Mouse (Mus musculus) cortical plate, adult 2 months (tissue): ENCODE results near the gene Clec2l. TPM values are rescaled to one million over a fixed set of nuclear protein-coding genes. Genes with fewer than 3 reads are reported as not detected.
A peak's percentile ranks its signal among the peaks of the same experiment; 100 is the strongest.

Source experiments
- H3K27ac ChIP-seq: fragments of 200-500 bp; 2 replicates; pipeline ENCODE4 v1.5.1; 2012; ENCODE audit warnings: low read length, control low read depth, inconsistent platforms; ENCODE audit not compliant: insufficient read depth
- H3K4me1 ChIP-seq: fragments of 200-500 bp; 2 replicates; pipeline ENCODE4 v1.6.1; 2011; ENCODE audit warnings: low read length; ENCODE audit not compliant: control insufficient read depth, insufficient read depth
- H3K4me3 ChIP-seq: fragments of 200-500 bp; 2 replicates; pipeline ENCODE4 v1.5.1; 2011; ENCODE audit warnings: mild to moderate bottlenecking, low read length, control low read depth; ENCODE audit not compliant: insufficient read depth
- CTCF ChIP-seq: fragments of 200-500 bp; IDR thresholded peaks from 2 replicates; pipeline ENCODE4 v1.5.1; 2011; ENCODE audit warnings: mild to moderate bottlenecking, control low read depth, low read length; ENCODE audit not compliant: insufficient read depth; ENCODE audit errors: extremely low read depth
- POLR2A ChIP-seq: fragments of 200-500 bp; IDR thresholded peaks from 2 replicates; pipeline ENCODE4 v1.6.1; 2011; ENCODE audit warnings: mild to moderate bottlenecking, low read length, control low read depth; ENCODE audit not compliant: insufficient read depth; ENCODE audit errors: extremely low read depth
- polyA plus RNA-seq: library from polyadenylated mRNA; depleted of rRNA; stranded (reverse); fragments of >200 nt; gene quantifications from 2 replicates; pipeline ENCODE4 v1.2.3, GENCODE M21; 2012

Gene Clec2l
- polyA plus RNA-seq, 1 experiment, result 116 TPM

DNA sequence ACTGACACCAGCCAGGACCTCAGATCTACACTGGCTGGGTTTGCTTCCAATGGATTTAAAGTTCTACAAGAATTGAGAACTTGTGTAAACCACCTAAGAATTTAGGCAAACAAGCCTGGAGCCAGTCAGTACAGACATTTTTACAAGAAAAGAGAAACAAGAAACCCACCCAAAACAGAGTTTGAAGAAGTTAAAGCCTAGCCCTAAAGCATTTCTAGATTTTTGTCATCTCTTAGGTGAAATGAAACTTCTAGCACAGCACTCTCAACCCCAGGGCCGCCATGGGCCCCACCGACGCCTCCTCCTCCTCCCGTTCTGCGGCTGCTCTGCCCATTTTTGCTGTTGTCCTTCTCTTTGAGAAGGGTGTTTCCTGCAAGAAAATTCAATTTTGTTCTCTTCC lies 28.2 kb downstream of the Clec2l start:
- H3K27ac ChIP-seq, result no peak overlapping the region
- no peaks in the 10 kb centered on the region for H3K4me1 ChIP-seq
- TF ChIP-seq POLR2A, result no peak
- no peak overlapping the region for H3K4me3 ChIP-seq

- TF ChIP-seq POLR2A (no peak), CTCF (no peak)
- Histone ChIP-seq H3K27ac (no peak overlapping the region), H3K4me1 (0 out of 2 replicates have a peak, but pooled peaks cover 2% of the 10 kb centered on the region), H3K4me3 (no peak overlapping the region)
Measured at GRCm38 (mm10) chr6:38692556-38692955, 29.7 kb downstream of the Clec2l start.

- Histone ChIP-seq H3K4me1 (0 out of 2 replicates have a peak, but pooled peaks cover 2% of the 10 kb centered on the region), H3K27ac (no peak overlapping the region), H3K4me3 (no peak overlapping the region)
- TF ChIP-seq POLR2A (no peak), CTCF (peak; percentile 81)
Measured at GRCm38 (mm10) chr6:38695380-38696054, 32.6 kb downstream of the Clec2l start.

DNA sequence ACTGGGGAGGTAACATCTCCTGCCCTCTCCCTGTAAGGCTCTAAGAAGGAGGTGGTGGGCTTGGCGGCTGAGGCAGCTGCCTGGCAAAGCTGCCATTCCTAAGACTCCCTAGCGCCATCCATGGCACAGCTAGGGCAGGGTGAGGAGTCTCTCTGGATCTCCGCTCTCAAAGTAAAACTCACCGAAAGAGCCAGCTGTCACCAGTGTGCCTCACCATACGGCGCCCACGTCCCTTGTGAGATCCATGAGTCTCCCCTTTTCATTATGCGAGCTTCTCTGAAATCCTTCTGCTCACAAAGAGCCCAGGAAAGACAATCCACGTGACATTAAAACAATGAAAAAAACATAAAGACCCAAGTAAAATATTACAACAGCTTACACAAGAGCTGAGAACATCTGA lies 33.7 kb downstream of the Clec2l start:
- H3K4me1 ChIP-seq, result 0 out of 2 replicates have a peak, but pooled peaks cover 2% of the 10 kb centered on the region
- H3K27ac ChIP-seq, result no peak overlapping the region
- H3K4me3 ChIP-seq, result no peak overlapping the region
- no peak for TF ChIP-seq CTCF
- no peak for TF ChIP-seq POLR2A

DNA sequence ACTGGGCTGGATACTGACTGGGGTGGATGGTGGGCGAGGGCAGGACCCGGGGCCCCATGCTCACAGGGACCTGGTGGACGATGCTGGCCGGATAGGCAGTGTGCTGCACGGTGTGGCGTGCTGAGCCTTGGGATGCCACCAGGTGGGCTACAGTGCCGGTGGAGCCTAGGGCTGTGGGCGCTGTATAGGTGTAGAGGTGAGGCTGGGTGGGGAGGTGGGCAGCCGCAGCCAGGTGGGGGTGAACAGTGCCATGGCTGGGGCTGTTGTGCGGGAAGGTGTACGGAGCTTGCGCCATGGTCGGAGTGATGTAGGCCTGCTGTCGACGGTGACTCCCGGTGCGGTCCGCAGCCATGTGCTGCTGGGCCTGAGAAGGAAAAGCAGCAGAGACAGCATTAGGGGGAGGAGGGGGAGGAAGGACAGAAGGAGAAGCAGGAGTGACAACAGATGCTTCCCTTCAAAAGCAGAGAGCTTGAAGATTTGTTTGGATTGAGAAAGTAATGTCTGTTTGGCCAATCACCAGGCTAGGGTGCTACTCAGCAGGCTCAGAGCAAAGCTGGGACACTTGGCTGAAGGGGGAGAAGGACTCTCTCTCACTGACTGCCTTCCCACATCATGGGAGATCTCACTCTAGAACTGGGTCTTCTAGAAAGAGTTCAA lies 35.5 kb downstream of the Clec2l start:
- H3K4me1 ChIP-seq, result 0 out of 2 replicates have a peak, but pooled peaks cover 2% of the 10 kb centered on the region
- TF ChIP-seq CTCF (no peak), POLR2A (no peak)
- no peak overlapping the region for H3K4me3 ChIP-seq
- no peak overlapping the region for H3K27ac ChIP-seq

DNA sequence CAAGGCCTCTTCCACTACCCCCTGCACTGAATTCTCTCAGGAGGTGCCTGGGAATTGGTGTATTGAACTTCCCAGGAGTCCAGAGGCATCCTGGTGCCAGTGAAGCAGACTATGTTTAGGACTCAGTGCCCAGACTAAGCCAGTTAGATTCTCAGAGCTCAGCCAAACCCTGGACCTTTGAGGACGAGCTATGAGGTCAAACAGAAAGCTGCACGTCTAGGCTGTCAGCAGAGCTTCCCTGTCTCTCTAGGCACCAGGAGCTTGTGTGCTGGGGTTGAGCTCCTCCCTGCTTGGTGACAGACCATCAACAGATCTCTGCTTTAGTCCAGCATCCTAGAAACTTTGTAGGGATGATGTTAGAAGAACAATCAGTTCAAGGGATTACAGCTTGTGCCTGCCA lies 38.6 kb downstream of the Clec2l start:
- Histone ChIP-seq H3K4me1 (peaks cover 4% of the 10 kb centered on the region), H3K27ac (no peak overlapping the region), H3K4me3 (no peak overlapping the region)
- TF ChIP-seq CTCF (no peak), POLR2A (no peak)

- H3K4me3 ChIP-seq, result no peak overlapping the region
- H3K4me1 ChIP-seq, result peaks cover 3% of the 10 kb centered on the region
- TF ChIP-seq POLR2A (no peak), CTCF (no peak)
- no peak overlapping the region for H3K27ac ChIP-seq
Measured at GRCm38 (mm10) chr6:38702810-38703399, 40.0 kb downstream of the Clec2l start.

DNA sequence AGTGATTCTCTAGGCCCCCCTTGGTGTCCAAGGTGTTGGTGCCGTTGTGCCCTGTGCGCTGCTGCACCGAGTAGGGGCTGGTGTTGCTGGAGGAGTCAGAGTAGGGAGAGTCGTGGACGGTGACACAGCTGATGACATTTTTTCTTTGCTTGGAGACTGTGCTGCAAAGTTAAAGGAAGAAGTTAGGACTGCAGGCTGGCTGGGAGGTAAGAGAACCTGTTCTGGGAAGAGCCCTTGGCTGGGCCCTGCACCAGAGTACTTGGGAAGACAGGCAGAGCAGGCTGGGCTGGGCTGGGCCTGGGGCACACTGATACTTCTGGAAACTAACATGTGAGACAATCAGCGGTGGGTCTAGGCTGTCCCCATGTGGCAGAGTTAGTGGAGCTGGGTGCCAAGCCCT lies 40.7 kb downstream of the Clec2l start:
- TF ChIP-seq POLR2A (no peak), CTCF (no peak)
- H3K27ac ChIP-seq, result no peak overlapping the region; the same call in 1 of the 2 replicates
- H3K4me1 ChIP-seq, result peaks cover 3% of the 10 kb centered on the region
- H3K4me3 ChIP-seq, result no peak overlapping the region

DNA sequence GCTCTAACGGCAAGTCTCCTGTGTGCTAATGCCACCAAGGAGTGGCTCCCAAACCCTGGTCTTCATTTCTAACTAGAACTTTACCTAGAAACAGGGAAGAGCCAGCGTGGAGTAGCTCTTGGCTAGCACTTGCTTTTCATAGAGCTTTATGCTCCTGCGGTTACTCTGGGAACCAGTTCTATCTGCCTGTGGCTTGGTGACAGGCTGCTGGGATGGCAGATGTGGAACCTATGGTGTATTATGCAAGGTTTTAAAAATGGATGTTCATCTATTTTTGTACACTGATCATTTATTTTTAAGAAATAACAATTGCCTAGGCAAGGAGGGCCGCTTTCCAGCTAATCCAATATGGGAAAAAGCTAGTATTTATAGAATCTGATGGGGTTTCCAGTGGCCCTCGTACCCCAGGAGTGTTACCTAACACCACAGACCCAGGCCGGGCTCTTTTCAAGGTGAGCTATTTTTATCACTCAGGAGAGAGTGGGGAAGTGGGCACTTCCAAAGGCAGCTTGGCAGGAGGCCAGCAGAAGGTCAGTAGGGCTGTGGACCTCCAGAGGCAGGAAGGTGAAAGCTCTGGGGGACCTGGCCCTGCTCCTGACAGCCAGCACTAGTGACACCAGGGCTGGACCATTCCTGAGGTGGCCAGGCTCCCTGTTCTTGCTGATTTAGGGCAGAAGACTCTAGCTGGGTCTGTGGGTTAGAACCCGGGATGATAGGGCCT lies 41.6 kb downstream of the Clec2l start:
- Histone ChIP-seq H3K4me3 (no peak overlapping the region), H3K4me1 (peaks cover 3% of the 10 kb centered on the region), H3K27ac (peak overlapping the region; percentile 81; the same call in 1 of the 2 replicates)
- TF ChIP-seq POLR2A, result no peak
- no peak for TF ChIP-seq CTCF

DNA sequence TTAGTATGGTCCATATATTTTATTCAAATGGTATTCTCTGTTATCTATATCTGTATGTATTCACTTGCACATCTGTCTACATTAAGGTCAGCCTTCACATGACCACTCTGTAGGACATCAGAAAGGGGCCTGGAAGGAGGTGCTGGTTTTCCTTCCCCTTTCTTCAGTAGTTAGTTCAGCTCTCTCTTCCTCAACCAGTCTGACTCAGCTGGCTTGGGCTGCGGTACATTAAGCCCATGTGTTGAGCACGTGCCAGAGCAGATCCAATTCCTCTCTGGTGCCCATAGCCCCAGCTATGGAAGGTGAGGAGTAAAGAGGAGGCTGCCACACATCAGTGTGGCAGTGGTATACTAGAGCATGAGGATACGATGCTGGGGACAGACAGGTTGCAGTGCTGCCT lies 47.6 kb downstream of the Clec2l start:
- Histone ChIP-seq H3K27ac (no peak overlapping the region), H3K4me3 (no peak overlapping the region), H3K4me1 (no peaks in the 10 kb centered on the region)
- TF ChIP-seq POLR2A (no peak), CTCF (no peak)
